Mouse (Mus musculus): ENCODE measurements around the gene Pipox. TPM values are rescaled to one million over a fixed set of nuclear protein-coding genes. Genes with fewer than 3 reads are reported as not detected.

Gene Pipox
- polyA plus RNA-seq, 1 experiment from 2014 or later = 55.9 TPM

DNA sequence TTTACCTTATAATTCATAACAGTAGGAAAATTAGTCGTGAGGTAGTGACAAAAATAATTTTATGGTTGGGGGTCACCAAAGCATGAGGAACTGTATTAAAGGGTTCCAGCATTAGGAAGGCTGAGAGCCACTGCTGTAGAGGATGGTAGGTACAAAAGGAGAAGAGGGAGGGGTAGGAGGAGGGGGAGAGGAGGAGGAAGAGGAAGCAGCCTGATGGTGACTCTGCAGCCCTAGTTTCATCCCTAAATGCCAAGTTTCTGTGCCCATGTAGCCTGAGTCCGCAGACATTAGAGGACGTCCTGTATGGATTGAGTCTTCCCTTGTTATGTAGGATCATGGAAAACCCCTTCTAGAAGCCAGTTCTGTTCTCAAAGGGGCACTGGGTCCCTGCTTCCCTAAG is 20.8 kb downstream of the Pipox start:
- Histone ChIP-seq H3K4me1 (ENCODE audit: control insufficient read depth, insufficient read depth, low read length) (peaks cover 17% of the 10 kb centered on the region), H3K27ac (ENCODE audit: low read length) (no peak overlapping the region), H3K27me3 (replicated peaks; ENCODE audit: control insufficient read depth, insufficient read depth, low read length) (no peaks in the 10 kb centered on the region), H3K9me3 (ENCODE audit: control insufficient read depth, low read length) (no peaks in the 10 kb centered on the region), H3K4me2 (ENCODE audit: low read depth, low read length) (no peak overlapping the region), H3K36me3 (ENCODE audit: control insufficient read depth, insufficient read depth, low read length) (no peaks in the 10 kb centered on the region), H3K9ac (ENCODE audit: low read depth, low read length) (no peak overlapping the region), H3K4me3 (ENCODE audit: low read length) (no peak overlapping the region)
- no peak for ATAC-seq
- WGBS = 42% methylated on average over 3 of the region's 3 CpGs

DNA sequence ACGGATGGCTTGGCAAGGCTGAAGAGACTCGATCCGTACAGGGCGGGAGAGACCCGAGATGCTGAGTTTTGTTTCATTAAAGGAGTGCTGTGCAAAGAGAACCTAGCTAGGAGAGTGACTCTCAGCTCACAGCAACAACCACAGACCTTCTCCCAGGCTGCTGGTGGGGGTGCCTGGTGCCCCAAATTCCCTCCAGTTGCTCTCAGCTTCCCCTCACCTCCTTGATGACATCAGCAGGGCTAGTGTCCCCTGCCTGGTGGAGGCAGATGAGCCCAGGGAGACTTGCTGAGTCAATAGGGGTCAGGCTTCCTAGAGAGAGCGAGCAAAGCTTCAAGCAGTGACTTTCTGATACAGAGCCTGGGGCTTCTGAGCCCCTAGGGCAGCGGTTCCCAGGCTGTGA is 21.2 kb downstream of the Pipox start:
- 7% methylated on average over 7 of the region's 7 CpGs for WGBS
- Histone ChIP-seq H3K9ac (ENCODE audit: low read depth, low read length) (0 out of 2 replicates have a peak overlapping the region, but pooled peaks have one; percentile 22), H3K27ac (ENCODE audit: low read length) (no peak overlapping the region)

DNA sequence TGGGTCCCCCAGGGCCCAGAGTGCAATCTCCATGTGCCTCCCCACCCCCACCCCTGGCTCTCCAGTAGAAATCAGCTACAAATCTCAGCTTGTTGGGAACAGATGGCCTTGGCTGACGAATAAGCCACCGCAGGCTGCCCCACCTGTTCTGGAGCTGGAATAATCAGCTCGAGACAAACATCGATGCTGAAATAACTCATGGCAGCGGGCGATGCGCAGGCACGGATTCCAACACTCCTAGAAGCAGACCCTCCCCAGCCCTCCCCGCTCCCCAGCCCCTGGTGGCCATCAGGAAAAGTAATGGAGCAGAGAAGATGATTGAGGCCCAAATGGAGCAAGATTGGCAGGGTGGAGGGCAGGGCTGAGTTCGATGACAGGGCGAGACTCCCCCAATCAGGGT is 21.7 kb downstream of the Pipox start:
- ATAC-seq = no peak
- Histone ChIP-seq H3K4me2 (ENCODE audit: low read depth, low read length) (no peak overlapping the region), H3K4me1 (ENCODE audit: control insufficient read depth, insufficient read depth, low read length) (peaks cover 18% of the 10 kb centered on the region), H3K4me3 (ENCODE audit: low read length) (no peak overlapping the region), H3K36me3 (ENCODE audit: control insufficient read depth, insufficient read depth, low read length) (no peaks in the 10 kb centered on the region), H3K9ac (ENCODE audit: low read depth, low read length) (0 out of 2 replicates have a peak overlapping the region, but pooled peaks have one; percentile 22), H3K9me3 (ENCODE audit: control insufficient read depth, low read length) (no peaks in the 10 kb centered on the region), H3K27me3 (replicated peaks; ENCODE audit: control insufficient read depth, insufficient read depth, low read length) (no peaks in the 10 kb centered on the region), H3K27ac (ENCODE audit: low read length) (no peak overlapping the region)
- 7% methylated on average over 11 of the region's 11 CpGs for WGBS

More for the DNA sequence above, 21.2 kb downstream of the Pipox start:
- H3K4me3 ChIP-seq (ENCODE audit: low read length) = no peak overlapping the region
- ATAC-seq = no peak
- H3K9me3 ChIP-seq (ENCODE audit: control insufficient read depth, low read length) = no peaks in the 10 kb centered on the region
- H3K27me3 ChIP-seq (replicated peaks; ENCODE audit: control insufficient read depth, insufficient read depth, low read length) = no peaks in the 10 kb centered on the region
- H3K4me1 ChIP-seq (ENCODE audit: control insufficient read depth, insufficient read depth, low read length) = peaks cover 17% of the 10 kb centered on the region
- no peaks in the 10 kb centered on the region for H3K36me3 ChIP-seq (ENCODE audit: control insufficient read depth, insufficient read depth, low read length)
- H3K4me2 ChIP-seq (ENCODE audit: low read depth, low read length) = no peak overlapping the region

DNA sequence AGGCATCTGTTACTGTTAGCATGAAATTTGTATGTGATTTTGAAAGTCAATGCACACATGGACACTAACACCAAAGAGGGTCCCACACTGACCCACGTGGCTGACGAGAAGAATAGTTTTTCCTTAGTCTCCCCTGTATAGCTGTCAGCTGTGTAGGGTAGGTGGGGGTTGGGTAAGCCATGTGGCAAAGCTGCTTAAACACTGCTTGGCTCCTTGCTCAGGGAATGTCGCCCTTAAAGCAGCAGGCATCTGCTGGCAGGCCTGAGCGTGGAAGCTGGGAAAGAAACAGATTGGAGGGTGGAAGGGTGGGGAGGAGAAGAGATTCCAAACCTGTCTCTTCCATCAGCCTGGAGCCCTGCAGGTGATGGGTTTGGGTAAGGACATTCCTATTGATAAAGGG is 22.5 kb downstream of the Pipox start:
- peaks cover 12% of the 10 kb centered on the region for H3K4me1 ChIP-seq (ENCODE audit: control insufficient read depth, insufficient read depth, low read length)
- H3K9ac ChIP-seq (ENCODE audit: low read depth, low read length) = no peak overlapping the region
- no peak for ATAC-seq
- no peaks in the 10 kb centered on the region for H3K9me3 ChIP-seq (ENCODE audit: control insufficient read depth, low read length)
- H3K27ac ChIP-seq (ENCODE audit: low read length) = no peak overlapping the region
- H3K36me3 ChIP-seq (ENCODE audit: control insufficient read depth, insufficient read depth, low read length) = no peaks in the 10 kb centered on the region
- WGBS = 46% methylated on average over 4 of the region's 4 CpGs
- H3K27me3 ChIP-seq (replicated peaks; ENCODE audit: control insufficient read depth, insufficient read depth, low read length) = no peaks in the 10 kb centered on the region
- H3K4me2 ChIP-seq (ENCODE audit: low read depth, low read length) = no peak overlapping the region
- no peak overlapping the region for H3K4me3 ChIP-seq (ENCODE audit: low read length)

DNA sequence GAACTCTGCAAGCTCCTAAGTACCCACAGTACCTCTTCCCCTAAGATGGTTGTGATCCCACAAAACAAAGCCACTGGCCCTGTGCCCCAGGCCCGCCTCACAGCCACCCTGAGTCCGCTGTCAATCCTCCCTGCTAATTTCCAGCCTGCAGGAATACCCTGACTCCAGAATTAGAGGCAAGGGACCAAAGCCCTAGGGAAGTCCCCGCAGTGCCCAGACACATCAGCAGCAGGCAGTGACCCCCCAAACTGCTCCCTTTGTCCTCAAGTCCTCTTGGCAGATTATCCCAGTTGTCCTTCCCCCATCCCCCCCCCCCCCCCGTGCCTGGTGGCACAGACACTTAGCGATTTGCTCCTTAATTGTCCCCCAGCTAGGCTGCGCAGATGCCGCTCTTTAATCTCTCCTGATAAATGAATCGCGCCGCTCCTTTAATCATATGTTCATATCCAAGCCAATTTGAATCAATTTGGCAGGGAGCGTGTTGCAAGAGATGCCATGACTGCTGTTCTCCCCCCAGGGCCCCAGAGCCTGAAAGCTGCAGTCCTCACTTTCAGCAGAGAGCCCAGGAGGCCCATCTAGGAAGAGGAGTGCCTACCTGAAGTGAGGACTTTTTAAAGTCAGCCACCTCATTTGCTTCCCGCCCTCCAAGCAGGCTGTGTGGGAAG is 26.3 kb downstream of the Pipox start:
- no peaks in the 10 kb centered on the region for H3K27me3 ChIP-seq (replicated peaks; ENCODE audit: control insufficient read depth, insufficient read depth, low read length)
- H3K4me3 ChIP-seq (ENCODE audit: low read length) = no peak overlapping the region
- no peak for ATAC-seq
- H3K9ac ChIP-seq (ENCODE audit: low read depth, low read length) = no peak overlapping the region
- H3K27ac ChIP-seq (ENCODE audit: low read length) = no peak overlapping the region
- H3K4me2 ChIP-seq (ENCODE audit: low read depth, low read length) = no peak overlapping the region
- H3K36me3 ChIP-seq (ENCODE audit: control insufficient read depth, insufficient read depth, low read length) = no peaks in the 10 kb centered on the region
- H3K4me1 ChIP-seq (ENCODE audit: control insufficient read depth, insufficient read depth, low read length) = peaks cover 6% of the 10 kb centered on the region
- WGBS = 32% methylated on average over 11 of the region's 12 CpGs
- H3K9me3 ChIP-seq (ENCODE audit: control insufficient read depth, low read length) = no peaks in the 10 kb centered on the region

DNA sequence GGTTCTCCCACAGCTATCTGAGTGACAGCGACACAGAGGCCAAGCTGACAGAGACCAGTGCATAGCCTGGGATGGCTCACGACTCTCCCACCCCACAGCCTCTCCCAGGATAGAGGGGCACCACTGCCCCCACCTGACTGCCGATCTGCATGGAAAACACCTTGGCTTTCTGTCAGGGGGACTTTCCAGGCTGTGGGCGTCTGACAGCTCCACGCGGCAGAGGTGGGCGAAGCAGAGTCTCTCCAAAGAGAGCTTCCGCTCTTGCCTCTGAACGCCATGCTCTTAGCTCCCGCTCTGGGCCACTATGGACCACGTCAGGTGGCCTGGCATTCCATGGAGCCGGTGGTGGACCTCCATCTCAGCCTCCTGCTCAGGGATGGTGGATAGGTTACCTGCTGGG is 29.1 kb downstream of the Pipox start:
- no peak overlapping the region for H3K9ac ChIP-seq (ENCODE audit: low read depth, low read length)
- H3K4me1 ChIP-seq (ENCODE audit: control insufficient read depth, insufficient read depth, low read length) = 0 out of 2 replicates have a peak, but pooled peaks cover 2% of the 10 kb centered on the region
- H3K4me2 ChIP-seq (ENCODE audit: low read depth, low read length) = no peak overlapping the region
- WGBS = 63% methylated on average over 12 of the region's 12 CpGs
- no peak overlapping the region for H3K4me3 ChIP-seq (ENCODE audit: low read length)
- no peak for ATAC-seq
- H3K27ac ChIP-seq (ENCODE audit: low read length) = no peak overlapping the region
- H3K9me3 ChIP-seq (ENCODE audit: control insufficient read depth, low read length) = no peaks in the 10 kb centered on the region
- H3K27me3 ChIP-seq (replicated peaks; ENCODE audit: control insufficient read depth, insufficient read depth, low read length) = no peaks in the 10 kb centered on the region
- H3K36me3 ChIP-seq (ENCODE audit: control insufficient read depth, insufficient read depth, low read length) = no peaks in the 10 kb centered on the region

DNA sequence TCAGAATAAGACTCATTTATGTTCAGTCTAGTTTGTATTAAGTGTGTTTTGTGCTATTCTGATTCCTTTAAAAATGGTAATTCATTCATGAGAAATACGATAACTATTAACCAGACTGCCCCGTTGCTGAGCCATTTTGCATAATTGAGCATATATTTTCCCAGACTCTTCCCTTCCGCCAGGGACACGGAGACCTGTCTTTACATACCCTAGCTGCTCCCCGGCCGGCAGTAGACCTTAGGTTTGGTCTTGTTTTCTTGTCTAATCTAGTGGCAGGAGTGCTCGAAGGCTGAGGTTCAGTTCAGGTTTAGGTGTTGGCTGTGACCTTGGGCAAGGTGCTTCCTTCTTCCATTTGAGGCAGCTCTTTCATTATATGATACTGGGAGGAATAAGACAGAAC is 31.0 kb downstream of the Pipox start:
- Histone ChIP-seq H3K36me3 (ENCODE audit: control insufficient read depth, insufficient read depth, low read length) (no peaks in the 10 kb centered on the region), H3K27me3 (replicated peaks; ENCODE audit: control insufficient read depth, insufficient read depth, low read length) (no peaks in the 10 kb centered on the region), H3K9me3 (ENCODE audit: control insufficient read depth, low read length) (no peaks in the 10 kb centered on the region), H3K4me2 (ENCODE audit: low read depth, low read length) (no peak overlapping the region), H3K9ac (ENCODE audit: low read depth, low read length) (no peak overlapping the region), H3K4me1 (ENCODE audit: control insufficient read depth, insufficient read depth, low read length) (0 out of 2 replicates have a peak, but pooled peaks cover 2% of the 10 kb centered on the region), H3K27ac (ENCODE audit: low read length) (no peak overlapping the region), H3K4me3 (ENCODE audit: low read length) (no peak overlapping the region)
- ATAC-seq = no peak
- WGBS = 78% methylated on average over 7 of the region's 7 CpGs

DNA sequence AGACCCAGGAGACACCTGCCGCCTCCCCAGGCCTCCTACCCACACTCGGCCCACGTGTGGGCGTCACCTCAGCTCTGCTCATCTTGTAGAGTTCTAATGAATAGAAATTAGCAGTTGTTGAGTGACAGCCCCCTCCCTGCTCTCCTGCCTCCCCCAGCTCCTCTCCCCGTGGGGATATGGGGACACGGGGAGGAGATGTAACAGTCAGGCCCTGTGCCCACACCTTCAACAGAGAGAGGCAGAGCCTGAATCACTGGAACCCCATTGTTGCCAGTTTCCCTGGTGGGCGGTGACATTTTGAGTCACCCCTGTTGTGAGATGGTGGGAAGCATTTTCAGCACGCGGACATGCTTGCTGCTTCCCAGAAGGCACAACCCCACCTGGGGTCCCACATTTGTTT is 32.9 kb downstream of the Pipox start:
- Histone ChIP-seq H3K9me3 (ENCODE audit: control insufficient read depth, low read length) (no peaks in the 10 kb centered on the region), H3K4me2 (ENCODE audit: low read depth, low read length) (no peak overlapping the region), H3K27me3 (replicated peaks; ENCODE audit: control insufficient read depth, insufficient read depth, low read length) (no peaks in the 10 kb centered on the region), H3K27ac (ENCODE audit: low read length) (no peak overlapping the region), H3K4me3 (ENCODE audit: low read length) (no peak overlapping the region), H3K9ac (ENCODE audit: low read depth, low read length) (no peak overlapping the region), H3K36me3 (ENCODE audit: control insufficient read depth, insufficient read depth, low read length) (no peaks in the 10 kb centered on the region), H3K4me1 (ENCODE audit: control insufficient read depth, insufficient read depth, low read length) (no peaks in the 10 kb centered on the region)
- WGBS = 79% methylated on average over 9 of the region's 9 CpGs
- no peak for ATAC-seq

DNA sequence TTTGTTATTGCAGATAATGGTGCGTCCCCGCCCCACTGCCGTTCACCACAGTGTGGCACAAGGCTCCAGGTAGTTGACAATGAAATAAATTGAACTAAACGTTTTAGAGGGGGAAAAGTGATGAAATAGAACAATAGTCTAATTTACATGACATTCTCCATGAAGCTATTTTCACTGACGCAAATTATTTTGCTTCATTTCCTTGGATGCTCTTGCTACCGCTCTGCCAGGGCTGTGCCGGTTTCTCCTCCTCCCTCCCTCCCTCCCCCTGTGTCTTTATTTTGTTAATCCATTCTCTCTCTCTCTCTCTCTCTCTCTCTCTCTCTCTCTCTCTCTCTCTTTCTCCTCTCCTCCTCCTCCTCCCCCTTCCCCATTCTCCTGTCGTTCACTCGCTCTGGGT is 35.3 kb downstream of the Pipox start:
- no peak overlapping the region for H3K9ac ChIP-seq (ENCODE audit: low read depth, low read length)
- ATAC-seq = no peak
- H3K9me3 ChIP-seq (ENCODE audit: control insufficient read depth, low read length) = no peaks in the 10 kb centered on the region
- no peak overlapping the region for H3K27ac ChIP-seq (ENCODE audit: low read length)
- 58% methylated on average over 9 of the region's 9 CpGs for WGBS
- H3K4me1 ChIP-seq (ENCODE audit: control insufficient read depth, insufficient read depth, low read length) = peaks cover 10% of the 10 kb centered on the region
- H3K4me2 ChIP-seq (ENCODE audit: low read depth, low read length) = no peak overlapping the region
- no peak overlapping the region for H3K4me3 ChIP-seq (ENCODE audit: low read length)
- no peaks in the 10 kb centered on the region for H3K27me3 ChIP-seq (replicated peaks; ENCODE audit: control insufficient read depth, insufficient read depth, low read length)
- H3K36me3 ChIP-seq (ENCODE audit: control insufficient read depth, insufficient read depth, low read length) = peaks cover under 1% of the 10 kb centered on the region; the same call in 1 of the 2 replicates

DNA sequence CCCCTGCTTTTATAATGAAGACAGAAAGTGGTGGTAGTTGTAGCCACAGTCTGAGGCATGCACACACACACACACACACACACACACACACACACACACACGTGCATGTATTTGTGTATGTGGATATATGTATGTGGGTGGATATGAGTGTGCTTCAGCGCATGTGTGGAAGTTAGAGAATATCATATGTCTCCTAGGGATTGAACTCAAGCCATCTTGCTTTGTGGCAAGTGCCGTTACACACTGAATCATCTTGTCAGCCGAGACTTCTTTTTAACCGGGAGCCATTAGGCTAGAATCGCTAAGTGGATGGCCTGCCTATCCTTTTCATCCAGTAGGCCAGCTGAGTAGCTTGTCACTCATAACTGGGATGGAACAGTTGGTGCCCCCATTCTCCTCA is 36.8 kb downstream of the Pipox start:
- Histone ChIP-seq H3K4me2 (ENCODE audit: low read depth, low read length) (no peak overlapping the region), H3K4me3 (ENCODE audit: low read length) (no peak overlapping the region), H3K9me3 (ENCODE audit: control insufficient read depth, low read length) (no peaks in the 10 kb centered on the region), H3K27ac (ENCODE audit: low read length) (no peak overlapping the region), H3K27me3 (replicated peaks; ENCODE audit: control insufficient read depth, insufficient read depth, low read length) (no peaks in the 10 kb centered on the region), H3K36me3 (ENCODE audit: control insufficient read depth, insufficient read depth, low read length) (peaks cover 5% of the 10 kb centered on the region; the same call in 1 of the 2 replicates), H3K4me1 (ENCODE audit: control insufficient read depth, insufficient read depth, low read length) (peaks cover 10% of the 10 kb centered on the region), H3K9ac (ENCODE audit: low read depth, low read length) (no peak overlapping the region)
- WGBS = 88% methylated on average over 6 of the region's 6 CpGs
- ATAC-seq = no peak

All from intestine, embryonic 16.5 days (tissue).